Mouse (Mus musculus) MEL (cell line): ENCODE measurements around the gene Col25a1. TPM values are rescaled to one million over a fixed set of nuclear protein-coding genes. Genes with fewer than 3 reads are reported as not detected.

Experiments
- DNase-seq: peaks from one replicate; pipeline ENCODE4 v3.0.0; 2011; ENCODE audit warnings: low read depth, low spot score
- H3K27ac ChIP-seq: 2 replicates; pipeline ENCODE4 v1.5.1; 2012; ENCODE audit warnings: low read depth, mild to moderate bottlenecking, control low read depth, low read length, moderate library complexity; ENCODE audit not compliant: control insufficient read depth
- H3K27me3 ChIP-seq, 2 experiments: fragments of 150-350 bp in 1 of 2; sonication (generic) in 1 of 2; 2 replicates each; pipeline ENCODE4 v1.6.1; 2012; ENCODE audit warnings: low read length in 2 of 2, mild to moderate bottlenecking in 2 of 2, improper control_type of control experiment in 1 of 2, moderate library complexity in 1 of 2; ENCODE audit not compliant: insufficient read depth in 2 of 2, control insufficient read depth in 1 of 2
- H3K36me3 ChIP-seq, 2 experiments: 2 replicates each; pipeline ENCODE4 v1.6.1; 2012 to 2014; ENCODE audit warnings: low read length in 2 of 2, improper control_type of control experiment in 1 of 2, inconsistent platforms in 1 of 2, mild to moderate bottlenecking in 1 of 2; ENCODE audit not compliant: insufficient read depth in 2 of 2, control insufficient read depth in 1 of 2
- H3K4me1 ChIP-seq, 2 experiments: fragments of 150-350 bp in 1 of 2; sonication (generic) in 1 of 2; 2 replicates each; pipeline ENCODE4 v1.6.1; 2012; ENCODE audit warnings: low read length in 2 of 2, improper control_type of control experiment in 1 of 2, mild to moderate bottlenecking in 1 of 2; ENCODE audit not compliant: insufficient read depth in 2 of 2, control insufficient read depth in 1 of 2
- H3K4me3 ChIP-seq, 2 experiments: fragments of 150-350 bp in 1 of 2; sonication (generic) in 1 of 2; 2 replicates each; pipeline ENCODE4 v1.5.1; 2012; ENCODE audit warnings: low read depth in 2 of 2, low read length in 2 of 2, mild to moderate bottlenecking in 2 of 2, moderate library complexity in 2 of 2, control low read depth in 1 of 2, improper control_type of control experiment in 1 of 2; ENCODE audit not compliant: control insufficient read depth in 1 of 2, insufficient read depth in 1 of 2
- H3K79me2 ChIP-seq: 2 replicates; pipeline ENCODE4 v1.6.1; 2012; ENCODE audit warnings: mild to moderate bottlenecking, low read length, moderate library complexity; ENCODE audit not compliant: control insufficient read depth, poor library complexity, insufficient read depth
- H3K9ac ChIP-seq: 2 replicates; pipeline ENCODE4 v1.6.1; 2012; ENCODE audit warnings: low read depth, mild to moderate bottlenecking, control low read depth, low read length, moderate library complexity; ENCODE audit not compliant: control insufficient read depth, poor library complexity, severe bottlenecking
- H3K9me3 ChIP-seq: fragments of 150-350 bp; sonication (generic); replicated peaks from 2 replicates; pipeline ENCODE4 v1.6.1; 2012; ENCODE audit warnings: mild to moderate bottlenecking, low read length, improper control_type of control experiment, moderate library complexity; ENCODE audit not compliant: insufficient read depth
- BHLHE40 ChIP-seq: IDR thresholded peaks from 2 replicates; pipeline ENCODE4 v1.6.1; 2012; ENCODE audit warnings: low read depth, mild to moderate bottlenecking, inconsistent platforms, low read length, improper control_type of control experiment, borderline replicate concordance
- EP300 ChIP-seq, 2 experiments: IDR thresholded peaks; 2 replicates each; pipeline ENCODE4 v1.6.1; 2011; ENCODE audit warnings: improper control_type of control experiment in 2 of 2, low read length in 2 of 2, low read depth in 1 of 2, mild to moderate bottlenecking in 1 of 2
- ETS1 ChIP-seq: IDR thresholded peaks from 2 replicates; pipeline ENCODE4 v1.6.1; 2012; ENCODE audit warnings: low read depth, mild to moderate bottlenecking, inconsistent platforms, low read length, improper control_type of control experiment, moderate library complexity
- GABPA ChIP-seq: IDR thresholded peaks from 2 replicates; pipeline ENCODE4 v1.6.1; 2012; ENCODE audit warnings: low read depth, mild to moderate bottlenecking, inconsistent platforms, low read length, improper control_type of control experiment, moderate library complexity
- MAFK ChIP-seq: IDR thresholded peaks from 2 replicates; pipeline ENCODE4 v1.6.1; 2011; ENCODE audit warnings: low read depth, mild to moderate bottlenecking, low read length, improper control_type of control experiment, borderline replicate concordance
- MEF2A ChIP-seq: IDR thresholded peaks from 2 replicates; pipeline ENCODE4 v1.6.1; 2014; ENCODE audit warnings: low read depth, mild to moderate bottlenecking, inconsistent platforms, low read length, improper control_type of control experiment; ENCODE audit not compliant: poor library complexity, insufficient replicate concordance, severe bottlenecking; ENCODE audit errors: extremely low read depth
- MXI1 ChIP-seq: IDR thresholded peaks from 2 replicates; pipeline ENCODE4 v1.6.1; 2011; ENCODE audit warnings: mild to moderate bottlenecking, low read depth, low read length, improper control_type of control experiment
- NELFE ChIP-seq: IDR thresholded peaks from 2 replicates; pipeline ENCODE4 v1.6.1; 2011; ENCODE audit warnings: low read depth, low read length, improper control_type of control experiment
- RCOR1 ChIP-seq: IDR thresholded peaks from 2 replicates; pipeline ENCODE4 v1.6.1; 2012; ENCODE audit warnings: low read depth, mild to moderate bottlenecking, inconsistent platforms, low read length, improper control_type of control experiment
- TAL1 ChIP-seq: IDR thresholded peaks from 2 replicates; pipeline ENCODE4 v1.6.1; 2012; ENCODE audit warnings: mild to moderate bottlenecking, inconsistent platforms, low read length, moderate library complexity, mixed read lengths
- UBTF ChIP-seq: IDR thresholded peaks from 2 replicates; pipeline ENCODE4 v1.6.1; 2012; ENCODE audit warnings: low read depth, mild to moderate bottlenecking, inconsistent platforms, low read length, improper control_type of control experiment, moderate library complexity, borderline replicate concordance; ENCODE audit not compliant: insufficient read depth
- ZC3H11A ChIP-seq: IDR thresholded peaks from 2 replicates; pipeline ENCODE4 v1.6.1; 2012; ENCODE audit warnings: low read depth, mild to moderate bottlenecking, inconsistent platforms, low read length, improper control_type of control experiment
- ZMIZ1 ChIP-seq: IDR thresholded peaks from 2 replicates; pipeline ENCODE4 v1.6.1; 2012; ENCODE audit warnings: low read depth, mild to moderate bottlenecking, inconsistent platforms, low read length, improper control_type of control experiment, moderate library complexity
- ZNF384 ChIP-seq: IDR thresholded peaks from 2 replicates; pipeline ENCODE4 v1.6.1; 2012; ENCODE audit warnings: low read depth, mild to moderate bottlenecking, inconsistent platforms, low read length, improper control_type of control experiment
- polyA plus RNA-seq, 2 experiments: library from polyadenylated mRNA; stranded (reverse) in 1 of 2; unstranded in 1 of 2; fragments of >175 nt in 1 of 2; fragments of >200 nt in 1 of 2; gene quantifications; 2 replicates each; pipeline versions ENCODE4 v1.2.1 to v1.2.4; 2012; ENCODE audit warnings: low replicate concordance in 2 of 2, low read depth in 1 of 2; ENCODE audit not compliant: insufficient read length in 2 of 2, insufficient read depth in 1 of 2, missing spikeins in 1 of 2
- total RNA-seq: library from RNA; depleted of rRNA; stranded (reverse); fragments of 300-350 nt; gene quantifications from 2 replicates; pipeline ENCODE4 v1.2.3, GENCODE M21; 2012

The Col25a1 gene
- total and polyA plus RNA-seq, 3 experiments: not detected

DNA sequence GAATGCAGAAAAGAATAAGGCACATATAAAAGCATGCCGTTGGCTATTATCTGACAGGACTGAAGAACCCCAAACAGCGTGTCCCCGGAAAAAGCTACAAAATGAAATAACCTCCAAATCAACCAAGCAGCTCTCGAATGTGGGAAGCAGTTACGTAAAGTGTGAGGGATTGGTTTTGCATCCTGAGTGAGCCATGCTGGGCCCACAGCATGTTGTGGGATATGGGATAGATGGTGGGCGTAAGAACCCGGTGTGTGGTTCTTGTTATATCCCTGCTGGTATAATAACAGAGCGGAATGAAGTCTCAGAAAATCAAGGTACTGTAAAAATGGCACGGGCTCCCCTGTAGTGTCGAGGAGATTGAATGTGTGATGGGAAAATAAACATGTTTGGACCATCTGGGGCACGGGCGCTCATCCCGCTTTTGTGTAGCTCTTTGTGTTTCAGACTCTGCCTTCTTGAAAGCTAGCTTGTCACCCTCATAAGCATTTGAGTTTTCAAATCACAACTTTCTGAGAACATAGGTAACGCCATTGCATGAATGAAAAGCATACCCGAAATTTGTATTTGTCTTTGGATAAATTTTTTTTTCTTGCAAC, 225.4 kb downstream of the Col25a1 start:
- no peaks in the 10 kb centered on the region for H3K9me3 ChIP-seq
- no peak overlapping the region for H3K9ac ChIP-seq
- no peaks in the 10 kb centered on the region for H3K27me3 ChIP-seq
- no peak overlapping the region for H3K27ac ChIP-seq
- no peaks in the 10 kb centered on the region for H3K4me1 ChIP-seq
- no peak overlapping the region for H3K4me3 ChIP-seq
- H3K36me3 ChIP-seq: no peaks in the 10 kb centered on the region
- TF ChIP-seq BHLHE40: no peak
- no peak for TF ChIP-seq ZMIZ1
- no peak for TF ChIP-seq TAL1
- no peak for TF ChIP-seq NELFE
- no peak for TF ChIP-seq ZNF384
- no peak for DNase-seq
- no peaks in the 10 kb centered on the region for H3K79me2 ChIP-seq

DNA sequence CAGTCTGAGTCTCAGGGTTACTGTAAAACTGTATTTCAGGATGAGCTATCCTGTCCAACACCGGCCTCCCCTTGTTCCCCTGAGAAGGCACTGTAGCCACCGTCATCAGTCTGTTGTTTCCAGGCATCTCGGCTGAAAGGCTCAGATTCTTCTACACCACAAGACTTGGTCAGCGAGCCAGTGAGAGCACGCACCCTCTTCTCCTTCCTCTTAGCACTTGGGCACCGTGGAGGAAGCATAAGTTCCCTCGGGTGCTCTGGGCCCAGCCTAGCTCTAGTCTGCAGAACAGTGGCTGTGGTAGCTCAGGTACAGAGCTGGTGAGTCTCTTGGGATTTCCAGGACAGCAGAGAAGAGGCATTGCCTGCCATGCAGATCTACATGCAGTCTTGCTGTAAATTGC, 229.5 kb downstream of the Col25a1 start:
- Histone ChIP-seq H3K4me1 (no peaks in the 10 kb centered on the region), H3K36me3 (no peaks in the 10 kb centered on the region), H3K4me3 (no peak overlapping the region), H3K27ac (no peak overlapping the region), H3K9me3 (no peaks in the 10 kb centered on the region), H3K9ac (no peak overlapping the region), H3K27me3 (no peaks in the 10 kb centered on the region), H3K79me2 (no peaks in the 10 kb centered on the region)
- no peak for TF ChIP-seq GABPA
- no peak for TF ChIP-seq BHLHE40
- TF ChIP-seq NELFE: no peak
- TF ChIP-seq RCOR1: no peak
- TF ChIP-seq EP300 (IDR thresholded peaks at IDR 0.05; ENCODE audit: low read depth in 1 of 2, low read length in 2 of 2): no peak
- TF ChIP-seq MXI1: no peak
- TF ChIP-seq UBTF: no peak
- DNase-seq: no peak

DNA sequence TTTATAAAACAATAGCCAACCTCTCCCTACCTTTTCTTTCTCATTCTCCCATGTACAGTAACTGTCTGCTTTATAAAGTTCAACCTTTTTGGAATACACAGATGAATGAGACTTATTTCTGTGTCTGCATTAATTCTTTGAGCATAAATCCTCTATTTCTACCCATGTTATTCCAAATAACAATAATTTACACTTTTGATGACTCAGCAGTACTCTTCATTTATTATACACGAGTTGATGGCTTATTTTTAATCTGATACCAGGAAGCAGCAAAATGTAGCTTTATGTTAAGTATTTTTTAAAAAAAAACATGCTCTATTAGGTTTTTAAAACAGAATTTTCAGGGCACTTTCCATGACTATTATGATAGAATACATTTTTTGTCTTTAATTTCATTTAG, 230.6 kb downstream of the Col25a1 start:
- no peaks in the 10 kb centered on the region for H3K36me3 ChIP-seq
- no peak for DNase-seq
- no peak overlapping the region for H3K4me3 ChIP-seq
- H3K79me2 ChIP-seq: no peaks in the 10 kb centered on the region
- H3K27me3 ChIP-seq: no peaks in the 10 kb centered on the region
- H3K4me1 ChIP-seq: no peaks in the 10 kb centered on the region
- H3K27ac ChIP-seq: no peak overlapping the region
- no peaks in the 10 kb centered on the region for H3K9me3 ChIP-seq
- H3K9ac ChIP-seq: no peak overlapping the region
- no peak for TF ChIP-seq MEF2A
- TF ChIP-seq ZC3H11A: no peak
- TF ChIP-seq MAFK: 0 out of 2 replicates have a peak, but pooled peaks have one; percentile 58
- TF ChIP-seq ETS1: no peak
